Mouse (Mus musculus): ENCODE results near the gene Fam72a.
"Not testable (repeated sequence)": the region's sequence is repeated elsewhere in the genome, so short reads cannot be mapped to it uniquely, and the experiment has no call there.

Gene Fam72a

GRCm38 (mm10) chr1:131526371-131527270 is 1.1 kb upstream of the Fam72a start:
- peak; percentile 46 to 56 for DNase-seq (ENCODE audit: low spot score in 2 of 2)

DNA sequence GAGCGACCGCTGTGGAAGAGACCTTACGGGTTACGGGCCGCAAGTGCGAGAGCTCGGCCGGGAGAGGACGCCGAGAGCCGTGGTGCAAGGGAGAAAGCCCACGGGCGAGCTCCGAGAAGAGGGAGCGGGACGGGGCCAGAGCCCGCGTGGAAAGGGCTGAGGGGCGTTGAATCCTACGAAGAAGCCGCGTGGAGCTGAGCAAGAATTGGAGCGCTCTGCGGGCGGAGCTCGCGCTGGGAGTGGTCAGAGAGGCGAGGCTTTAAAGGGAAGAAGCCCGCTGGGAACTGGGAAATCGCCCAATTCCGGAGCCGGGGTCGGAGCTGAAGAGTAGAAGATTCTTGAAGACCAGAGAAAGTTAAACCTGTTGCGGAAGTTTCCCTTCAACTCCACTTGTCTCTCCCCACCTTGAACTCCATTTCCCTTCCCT is 391 bp downstream of the Fam72a start:
- peak in 1 of 2 experiments; percentile 29 for DNase-seq (ENCODE audit: low spot score in 2 of 2)

- no peak for DNase-seq (ENCODE audit: low spot score in 2 of 2)
Measured at GRCm38 (mm10) chr1:131528561-131529166, 961 bp downstream of the Fam72a start.

DNA sequence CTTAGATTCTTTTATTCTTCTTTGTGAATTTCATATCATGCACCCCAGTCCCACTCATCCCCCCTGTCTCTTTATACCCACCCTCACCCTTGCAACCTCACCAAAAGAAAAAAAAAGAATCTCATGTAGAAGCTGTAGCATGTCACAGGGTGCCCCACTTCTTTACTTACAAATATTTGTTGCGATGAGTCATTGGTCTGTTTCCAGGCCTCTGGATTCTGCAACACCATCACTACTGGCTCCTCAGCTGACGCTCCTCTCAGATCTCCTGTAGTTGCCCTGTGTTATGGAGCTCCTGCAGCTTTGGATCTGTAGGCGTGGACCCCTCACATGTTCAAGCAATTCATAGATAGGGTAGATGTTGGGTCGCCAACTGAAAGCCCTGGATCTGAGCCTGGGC is 12.1 kb downstream of the Fam72a start:
- DNase-seq (ENCODE audit: low spot score in 2 of 2) = no peak

DNA sequence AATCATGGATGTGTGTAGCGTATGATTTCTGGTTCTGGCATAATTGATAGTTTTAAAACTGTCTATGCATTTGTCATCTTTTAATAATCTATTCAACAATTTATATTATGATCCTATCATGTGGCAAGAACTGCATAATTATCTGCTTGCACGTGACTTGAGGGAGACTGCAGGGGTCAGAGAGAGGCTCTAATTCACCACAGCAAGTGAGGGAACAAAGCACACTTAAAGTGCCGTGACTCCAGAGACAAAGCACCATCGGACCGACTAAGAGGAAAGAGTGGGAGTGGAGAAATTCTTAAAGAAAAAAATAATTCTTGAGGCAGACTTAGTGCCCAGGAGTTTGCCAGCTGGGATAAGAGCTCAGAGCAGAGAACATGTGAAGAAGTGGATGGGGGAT is 13.1 kb downstream of the Fam72a start:
- no peak for DNase-seq (ENCODE audit: low spot score in 2 of 2)

- DNase-seq (ENCODE audit: low spot score in 2 of 2) = no peak
Measured at GRCm38 (mm10) chr1:131541431-131541830, 13.7 kb downstream of the Fam72a start.

DNA sequence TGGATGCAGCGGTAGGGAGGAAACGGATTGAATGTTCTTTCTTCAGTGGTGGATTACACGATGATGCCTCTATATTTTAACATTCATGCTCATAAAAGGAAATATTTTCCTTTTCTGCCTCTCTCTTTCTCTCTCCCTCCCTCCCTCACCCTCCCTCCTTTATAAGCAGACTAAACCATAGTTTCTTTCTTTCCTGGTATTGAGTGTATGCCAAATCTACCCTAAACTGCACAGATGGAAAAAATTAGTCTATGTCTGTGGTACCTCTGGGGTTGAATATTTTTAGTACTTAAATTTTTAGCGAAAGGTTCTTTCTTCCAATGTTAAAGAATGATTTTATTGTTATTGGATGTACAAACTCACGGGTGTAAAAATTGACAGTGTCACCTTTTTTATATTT is 14.2 kb downstream of the Fam72a start:
- no peak for DNase-seq (ENCODE audit: low spot score in 2 of 2)

- DNase-seq (ENCODE audit: low spot score in 2 of 2) = peak in 1 of 2 experiments; percentile 39
Measured at GRCm38 (mm10) chr1:131543886-131544565, 16.3 kb downstream of the Fam72a start.

- DNase-seq (ENCODE audit: low spot score in 2 of 2) = no peak
Measured at GRCm38 (mm10) chr1:131546798-131547690, 19.3 kb downstream of the Fam72a start.

DNA sequence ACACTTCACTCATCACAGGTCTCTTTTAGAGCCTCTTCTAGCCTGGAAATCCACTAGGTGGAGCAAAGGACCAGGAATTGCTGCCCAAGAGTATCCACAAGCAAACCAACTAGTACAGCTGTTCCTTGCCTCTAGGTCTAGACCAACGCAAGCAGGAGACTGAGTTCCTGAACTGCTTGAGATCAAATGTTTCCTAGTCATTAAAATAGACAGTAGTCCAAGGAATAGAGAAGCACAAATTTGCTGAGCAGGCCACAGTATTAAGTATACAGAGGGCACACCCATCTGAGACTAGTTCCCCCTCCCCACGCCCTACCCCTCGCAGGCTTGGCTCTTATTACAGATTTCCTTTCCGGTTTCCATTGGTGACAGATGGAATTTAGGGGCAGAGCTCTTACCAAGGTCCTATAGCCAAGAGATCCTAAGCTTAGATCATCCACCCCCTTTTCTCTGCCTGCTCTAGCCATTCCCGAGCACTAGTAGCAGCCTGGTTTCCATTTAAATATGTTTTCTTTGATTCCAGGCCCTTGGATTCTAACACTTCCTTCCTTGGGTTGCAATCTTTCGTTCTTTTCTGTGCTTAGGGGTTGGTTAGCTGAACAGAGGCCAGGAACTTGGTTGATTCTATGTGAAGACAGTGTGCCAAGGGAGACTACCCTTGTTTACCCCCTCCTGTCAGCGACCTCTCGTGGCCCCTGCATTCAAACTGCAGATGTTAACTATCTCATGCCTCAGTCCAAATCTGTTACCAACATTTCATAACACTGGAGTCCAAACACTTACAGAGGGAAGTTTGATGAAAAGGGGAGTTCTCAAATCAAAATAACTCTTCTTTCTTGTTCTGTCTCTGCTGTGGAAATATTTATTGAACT is 21.0 kb downstream of the Fam72a start:
- DNase-seq (ENCODE audit: low spot score in 2 of 2) = peak; percentile 16 to 20

DNA sequence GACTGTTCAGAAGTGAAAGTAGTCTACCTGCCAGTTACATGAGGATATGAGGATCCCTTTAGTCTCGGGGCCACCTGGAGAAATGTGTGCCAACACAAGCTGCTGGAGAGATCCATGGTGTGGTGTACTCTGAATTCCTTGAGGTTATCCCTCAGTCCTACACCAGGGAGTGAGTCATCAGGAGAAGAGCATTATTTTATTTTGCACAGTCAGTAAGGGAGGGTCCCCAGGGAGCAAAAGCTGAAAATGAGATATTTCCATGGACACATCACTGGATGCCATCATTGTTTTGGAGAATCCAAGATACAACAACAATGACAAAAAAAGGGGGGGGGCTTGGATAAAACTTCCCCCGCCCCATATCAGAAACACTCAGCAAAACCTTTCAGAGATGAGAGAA is 24.3 kb downstream of the Fam72a start:
- DNase-seq (ENCODE audit: low spot score in 2 of 2) = no peak

DNA sequence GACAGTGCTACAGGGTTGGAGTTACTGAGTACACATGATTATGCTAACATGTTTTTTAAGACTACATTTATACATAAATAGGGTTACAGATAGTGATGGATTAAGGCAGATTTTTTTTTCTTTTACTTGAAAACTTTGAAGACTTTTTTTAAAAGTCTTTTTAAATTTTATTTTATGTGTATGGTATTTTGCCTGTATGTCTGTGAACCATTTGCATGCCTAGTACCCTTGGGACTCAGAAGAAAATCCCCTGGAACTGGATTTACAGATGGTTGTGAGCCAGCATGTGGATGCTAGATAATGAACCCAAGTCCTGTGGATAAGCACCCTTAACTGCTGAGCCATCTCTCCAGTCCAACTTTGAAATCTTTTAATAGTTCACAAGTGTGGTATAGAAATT is 25.7 kb downstream of the Fam72a start:
- no peak for DNase-seq (ENCODE audit: low spot score in 2 of 2)

- DNase-seq (ENCODE audit: low spot score in 2 of 2) = peak; percentile 76 to 79
Measured at GRCm38 (mm10) chr1:131555042-131555812, 27.5 kb downstream of the Fam72a start.

- no peak for DNase-seq (ENCODE audit: low spot score in 2 of 2)
Measured at GRCm38 (mm10) chr1:131560500-131560899, 32.8 kb downstream of the Fam72a start.

DNA sequence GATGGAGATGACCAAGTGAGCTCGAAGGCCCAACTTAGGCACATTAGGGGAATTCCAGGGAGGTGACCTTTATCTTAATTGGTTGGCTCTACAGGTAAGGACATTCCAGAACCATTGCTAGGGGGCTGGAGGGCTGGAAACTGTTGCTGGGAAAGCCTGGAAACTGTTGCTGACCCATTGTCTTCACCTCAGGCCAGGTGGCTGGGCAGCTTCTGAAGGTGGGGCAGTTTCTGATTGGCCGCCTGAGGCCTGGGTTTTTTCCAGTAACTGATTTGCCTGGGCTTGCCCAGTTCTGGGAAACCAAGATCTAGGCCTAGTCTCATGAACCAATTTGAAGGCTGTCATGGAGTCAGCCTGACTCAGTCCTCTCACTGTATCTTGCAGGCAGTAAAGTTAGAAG is 34.4 kb downstream of the Fam72a start:
- DNase-seq (ENCODE audit: low spot score in 2 of 2) = no peak

DNA sequence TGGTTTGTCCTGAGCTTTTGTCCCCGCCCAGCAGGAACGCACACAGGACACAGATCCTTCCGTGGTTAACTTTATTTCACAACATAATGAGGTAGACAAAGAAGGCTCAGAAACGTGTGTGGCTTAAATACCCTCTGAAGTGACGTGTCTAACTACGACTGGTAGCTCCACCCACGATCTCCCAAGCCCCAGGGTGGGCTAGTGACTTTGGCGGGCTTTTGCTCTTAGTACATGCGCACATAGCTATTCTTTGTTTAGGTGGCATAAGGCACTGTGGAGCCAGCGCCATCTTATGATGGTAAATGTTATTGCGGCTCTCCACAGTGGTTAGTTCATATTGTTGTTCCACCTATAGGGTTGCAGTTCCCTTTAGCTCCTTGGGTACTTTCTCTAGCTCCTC is 38.4 kb downstream of the Fam72a start:
- DNase-seq (ENCODE audit: low spot score in 2 of 2) = not testable (repeated sequence)

GRCm38 (mm10) chr1:131569721-131570120 is 42.0 kb downstream of the Fam72a start:
- DNase-seq (ENCODE audit: low spot score in 2 of 2) = no peak

GRCm38 (mm10) chr1:131570391-131570790 is 42.7 kb downstream of the Fam72a start:
- no peak for DNase-seq (ENCODE audit: low spot score in 2 of 2)

- no peak for DNase-seq (ENCODE audit: low spot score in 2 of 2)
Measured at GRCm38 (mm10) chr1:131573721-131574120, 46.0 kb downstream of the Fam72a start.
